Mouse (Mus musculus): ENCODE measurements around the gene Gm20388.

Gene Gm20388

GRCm38 (mm10) chr8:122845662-122846061 is 2935.0 kb downstream of the Gm20388 start:
- DNase-seq (ENCODE audit: low spot score in 2 of 2): no peak

DNA sequence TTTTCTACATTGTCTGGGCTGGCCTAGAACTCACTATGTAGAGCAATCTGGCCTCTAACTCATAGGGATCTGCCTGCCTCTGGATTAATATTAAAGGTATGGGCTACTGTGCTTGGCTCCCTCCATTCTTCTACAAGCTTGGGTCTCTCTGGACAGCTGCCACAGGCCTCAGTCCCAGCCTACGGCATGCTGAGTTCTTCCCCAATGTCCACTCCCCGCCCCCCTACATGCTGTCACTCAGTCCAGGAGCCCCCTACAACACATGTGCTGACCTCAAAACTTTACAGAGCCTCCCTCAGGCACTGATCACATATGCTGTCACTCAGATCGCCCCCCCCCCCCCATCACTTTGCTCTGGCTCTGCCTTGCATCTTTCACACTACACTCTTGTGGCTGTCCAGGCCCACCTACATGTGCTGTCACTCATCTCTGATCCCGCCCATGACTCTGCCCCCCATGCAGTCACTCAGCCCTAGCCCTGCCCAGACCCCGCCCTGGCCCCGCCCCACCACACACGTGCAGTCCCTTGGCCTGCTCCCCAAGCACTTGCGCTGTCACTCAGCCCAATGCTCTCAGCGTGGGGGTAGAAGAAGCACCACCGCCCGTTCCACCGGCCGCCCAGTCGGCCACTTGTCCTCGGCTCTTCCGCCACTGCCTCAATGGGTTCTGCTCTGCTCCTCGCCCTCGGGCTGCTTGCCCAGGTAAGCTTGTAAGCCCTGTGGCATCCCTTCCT is 2937.4 kb downstream of the Gm20388 start, which contains the start of gene Cdh15:
TSS of gene Cdh15 (plus strand) at position 138 of the 733 bp plus-strand sequence.
- DNase-seq (ENCODE audit: low spot score in 2 of 2): no peak

DNA sequence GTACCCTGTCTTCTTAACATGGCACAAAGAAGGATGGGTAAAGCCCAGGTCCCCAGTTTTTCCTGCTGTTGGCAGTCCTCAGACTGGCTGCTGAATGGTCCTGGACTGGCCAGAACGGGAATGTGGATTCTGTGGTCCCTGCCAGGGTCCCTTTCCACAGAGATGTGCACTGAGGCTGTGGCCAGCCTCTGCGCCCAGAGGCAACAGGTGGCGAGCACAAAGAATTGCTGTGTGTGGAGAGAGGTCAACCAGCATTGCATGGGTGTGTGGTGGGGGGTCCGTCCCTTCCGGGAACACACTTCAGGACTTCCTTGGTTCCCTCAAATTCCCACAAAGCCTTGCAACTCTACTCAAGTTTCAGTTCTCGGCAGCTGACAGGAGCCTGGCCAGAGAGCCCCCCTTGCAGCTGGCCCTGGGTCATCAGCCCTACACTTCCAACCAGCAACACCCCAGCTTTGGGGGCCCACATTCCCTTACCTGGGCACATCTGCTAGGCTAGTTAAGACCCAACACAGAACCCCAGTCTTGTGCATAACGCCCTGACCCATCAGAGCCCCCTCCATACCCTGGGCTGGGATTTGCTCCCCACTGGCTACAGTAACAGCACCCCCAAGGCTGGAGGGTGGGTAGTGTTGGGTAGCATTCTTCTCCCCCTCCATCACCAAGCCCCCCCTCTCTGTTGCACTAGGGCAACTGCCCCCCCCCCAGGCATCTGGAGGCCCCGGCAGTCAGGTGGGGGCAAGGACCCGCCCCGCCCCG is 2938.7 kb downstream of the Gm20388 start:
- no peak for DNase-seq (ENCODE audit: low spot score in 2 of 2)

DNA sequence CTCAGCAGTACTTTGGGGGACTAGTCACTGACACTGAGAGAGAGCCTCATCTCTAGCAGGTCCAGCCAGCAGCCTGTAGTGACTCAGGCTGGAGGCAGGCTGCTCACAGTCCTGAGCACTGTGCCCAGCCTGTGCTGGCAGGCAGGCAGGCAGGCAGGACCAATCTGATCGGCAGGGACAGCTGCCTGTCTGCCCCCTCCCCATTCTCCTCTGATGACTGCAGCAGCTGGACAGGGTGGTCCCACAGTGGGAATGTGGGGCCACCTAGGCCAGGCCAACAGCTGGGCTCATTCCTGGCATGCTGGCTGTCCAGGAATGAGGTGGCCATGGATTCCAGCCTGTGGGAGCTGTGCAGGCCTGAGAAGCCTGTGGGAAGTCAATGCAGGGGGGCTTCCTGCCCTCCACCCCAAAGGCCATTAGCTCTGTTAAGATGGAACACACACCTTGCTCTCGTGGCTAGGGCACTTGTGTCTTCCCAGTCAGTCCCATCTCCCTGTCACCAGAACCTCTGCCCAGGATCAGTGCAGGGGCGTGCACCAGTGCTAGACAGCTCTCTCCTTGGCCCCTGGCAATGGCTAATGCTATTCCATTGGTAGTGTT is 2940.1 kb downstream of the Gm20388 start:
- no peak for DNase-seq (ENCODE audit: low spot score in 2 of 2)

DNA sequence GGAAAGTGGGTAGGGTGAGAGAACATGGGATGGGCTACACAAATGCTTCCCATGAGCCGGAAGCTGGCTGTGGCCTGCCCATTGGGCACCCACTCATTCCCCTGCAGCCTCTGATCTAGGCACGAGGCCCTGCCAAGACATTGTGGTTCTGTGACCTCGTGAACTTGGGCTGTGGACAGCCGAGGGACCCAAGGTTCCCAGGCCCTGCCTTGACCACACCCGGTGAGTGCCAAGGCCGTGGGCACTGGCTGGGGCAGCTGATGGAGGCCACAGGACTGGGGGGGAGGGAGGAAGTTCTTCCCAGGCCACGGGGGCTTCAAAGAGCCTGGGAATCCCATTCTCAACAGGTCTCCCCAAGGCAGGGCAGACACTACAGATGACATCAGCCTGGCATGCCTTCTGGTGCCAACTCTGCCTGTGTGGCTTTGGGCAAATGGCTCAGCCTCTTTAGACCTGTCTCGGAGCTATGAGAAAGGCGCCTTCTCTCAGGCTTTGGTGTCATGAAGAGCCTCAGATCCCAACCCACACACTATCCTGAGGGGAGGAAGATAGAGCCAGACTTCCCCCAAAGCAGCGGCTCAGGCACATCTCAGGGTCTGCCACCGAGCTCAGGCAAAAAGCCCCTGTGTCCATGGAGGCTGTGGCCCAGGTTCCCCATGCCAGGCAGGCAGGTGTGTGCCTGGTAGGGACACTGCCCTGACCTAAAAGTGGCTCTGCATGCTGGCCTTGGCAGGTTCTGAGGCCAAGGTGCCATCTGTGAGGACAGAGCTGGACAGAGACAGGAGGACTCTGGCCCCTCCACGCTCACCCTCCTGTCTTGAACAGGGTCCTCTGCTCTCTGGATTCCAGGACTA is 2941.3 kb downstream of the Gm20388 start:
- DNase-seq (ENCODE audit: low spot score in 2 of 2): no peak

GRCm38 (mm10) chr8:122852546-122852905 is 2941.9 kb downstream of the Gm20388 start:
- no peak for DNase-seq (ENCODE audit: low spot score in 2 of 2)

DNA sequence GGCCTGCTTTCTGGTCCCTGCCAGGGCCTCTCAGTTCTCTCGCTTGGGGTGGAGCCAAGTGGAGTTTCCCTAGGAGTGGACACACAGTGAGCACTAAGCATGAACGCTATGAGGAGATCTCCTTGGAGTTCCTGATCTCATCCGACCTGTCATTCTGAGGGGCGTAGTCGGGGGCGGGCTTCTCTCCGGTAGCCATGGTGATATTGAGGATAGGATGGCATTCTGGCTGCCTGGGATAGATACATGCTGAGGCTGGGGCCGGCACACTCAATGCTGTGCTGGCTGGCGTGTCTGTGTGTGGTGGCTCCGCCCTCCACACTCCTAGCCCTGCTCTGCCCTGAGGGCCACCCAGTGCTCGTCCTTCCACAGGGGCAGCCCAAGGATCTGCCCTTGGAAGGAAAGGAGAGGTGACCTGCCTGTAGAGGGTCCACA is 2942.7 kb downstream of the Gm20388 start:
- DNase-seq (ENCODE audit: low spot score in 2 of 2): no peak

DNA sequence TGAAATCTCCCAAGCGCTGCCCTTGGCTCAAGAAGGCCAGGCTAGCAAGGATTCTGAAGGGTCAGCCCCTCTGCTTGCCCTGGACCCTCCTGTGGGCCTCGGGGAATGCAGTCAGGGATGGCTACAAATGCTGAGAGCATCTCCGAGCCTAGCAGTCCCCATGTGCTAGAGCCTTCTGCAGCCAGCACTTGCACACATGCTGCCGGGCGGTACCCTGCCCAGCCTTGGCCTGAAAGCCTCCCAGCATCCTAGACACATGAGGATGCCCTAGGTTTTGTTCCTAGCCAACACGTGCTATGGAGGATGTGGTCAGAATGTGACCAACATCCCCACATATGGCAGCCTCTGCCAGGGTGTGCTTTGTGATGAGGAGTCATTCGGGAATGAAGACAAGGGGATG is 2943.7 kb downstream of the Gm20388 start:
- no peak for DNase-seq (ENCODE audit: low spot score in 2 of 2)

DNA sequence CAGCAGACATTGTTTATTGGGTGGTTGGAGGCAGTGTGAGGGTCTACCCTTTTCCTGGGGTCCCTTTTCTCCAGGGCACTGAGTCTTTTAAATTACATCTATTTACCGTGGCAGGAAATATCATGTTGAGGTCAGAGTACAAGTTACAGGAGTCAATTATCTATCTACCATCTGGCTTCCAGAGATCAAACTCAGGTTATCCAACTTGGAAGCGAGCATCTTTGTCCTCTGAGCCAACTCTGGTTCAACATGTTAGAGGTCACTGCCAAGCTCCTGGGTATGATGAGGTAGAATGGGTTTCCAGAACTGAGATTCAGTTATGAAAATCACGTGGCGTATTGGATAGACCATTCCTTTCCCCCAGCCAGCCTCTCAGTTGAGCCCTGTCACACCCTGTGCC is 2944.5 kb downstream of the Gm20388 start:
- DNase-seq (ENCODE audit: low spot score in 2 of 2): no peak

DNA sequence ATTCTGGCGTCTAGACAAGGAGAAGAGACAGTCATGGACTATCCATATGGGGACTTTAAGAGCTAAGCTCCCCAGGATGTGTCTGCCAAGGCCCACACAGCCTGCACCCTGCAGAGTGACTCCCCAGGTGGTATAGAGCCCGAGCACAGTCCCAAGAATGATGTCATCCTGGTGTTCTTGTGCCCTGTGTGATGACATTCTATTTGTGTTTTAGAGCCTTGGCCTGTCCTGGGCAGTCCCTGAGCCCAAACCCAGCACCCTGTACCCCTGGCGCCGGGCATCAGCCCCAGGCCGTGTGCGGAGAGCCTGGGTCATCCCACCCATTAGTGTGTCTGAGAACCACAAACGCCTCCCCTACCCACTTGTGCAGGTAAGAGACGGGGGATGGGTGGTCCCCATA is 2945.6 kb downstream of the Gm20388 start:
- DNase-seq (ENCODE audit: low spot score in 2 of 2): no peak

GRCm38 (mm10) chr8:122859843-122860242 is 2949.2 kb downstream of the Gm20388 start:
- no peak for DNase-seq (ENCODE audit: low spot score in 2 of 2)

- DNase-seq (ENCODE audit: low spot score in 2 of 2): no peak
These were observed 2954.1 kb downstream of the Gm20388 start for GRCm38 (mm10) chr8:122864719-122865129.

DNA sequence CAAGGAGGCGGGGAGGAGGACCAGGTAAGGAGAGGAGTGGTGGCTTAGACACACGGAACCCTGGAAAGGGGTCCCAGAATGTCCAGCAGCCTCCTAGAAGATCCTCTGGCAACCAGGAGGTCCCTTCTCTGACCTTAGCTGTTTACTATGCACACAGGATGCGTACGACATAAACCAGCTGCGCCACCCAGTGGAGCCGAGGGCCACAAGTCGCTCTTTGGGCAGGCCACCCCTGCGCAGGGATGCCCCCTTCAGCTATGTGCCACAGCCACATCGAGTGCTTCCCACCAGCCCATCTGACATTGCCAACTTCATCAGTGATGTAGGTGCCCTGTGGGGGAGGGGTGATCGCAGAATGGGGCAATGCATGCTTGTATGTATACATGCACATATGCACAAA is 2954.8 kb downstream of the Gm20388 start:
- no peak for DNase-seq (ENCODE audit: low spot score in 2 of 2)

DNA sequence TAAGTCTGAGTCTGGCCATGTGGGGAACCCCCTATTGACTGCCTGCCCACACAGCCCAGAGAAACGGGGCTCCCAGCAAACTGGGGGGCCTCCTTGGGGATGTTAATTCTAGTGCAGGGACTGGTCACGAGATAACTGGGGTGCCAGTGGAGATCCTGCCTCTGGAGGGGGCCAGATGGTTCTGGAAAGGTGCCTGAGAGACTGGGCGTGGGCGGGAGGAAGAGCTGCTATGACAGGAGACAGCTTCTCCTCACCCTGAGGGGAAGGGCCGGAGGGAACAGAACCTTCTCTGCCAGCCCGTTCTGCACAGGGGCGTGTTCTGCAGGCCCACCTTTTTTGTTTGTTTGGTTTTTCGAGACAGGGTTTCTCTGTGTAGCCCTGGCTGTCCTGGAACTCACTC is 2955.6 kb downstream of the Gm20388 start:
- DNase-seq (ENCODE audit: low spot score in 2 of 2): no peak

- no peak for DNase-seq (ENCODE audit: low spot score in 2 of 2)
These were observed 2957.3 kb downstream of the Gm20388 start for GRCm38 (mm10) chr8:122867982-122868381.

DNA sequence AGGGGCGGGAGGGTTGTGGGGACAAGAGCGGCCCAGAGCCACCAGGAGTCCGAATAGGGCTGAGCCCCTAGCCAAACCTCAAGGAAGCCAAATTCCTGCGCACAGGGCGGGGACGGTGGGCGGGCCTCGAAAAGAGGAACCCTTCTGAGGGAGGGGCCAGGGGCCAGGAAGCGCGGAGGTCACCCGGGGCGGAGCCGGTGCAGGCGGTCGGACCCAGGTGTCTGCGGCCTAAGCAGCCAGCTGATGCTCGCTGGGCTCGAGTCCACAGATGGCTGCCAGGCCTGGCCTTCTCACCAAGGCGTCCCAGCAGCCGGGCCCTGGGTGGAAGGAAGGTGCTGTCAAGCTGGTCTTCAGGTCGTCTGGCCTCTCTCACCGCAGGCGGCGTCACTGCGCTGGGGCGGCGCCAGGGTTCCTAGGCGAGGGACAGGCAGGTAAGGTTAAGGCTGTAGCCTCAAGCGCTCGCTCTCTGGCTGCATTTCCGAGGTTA is 2959.8 kb downstream of the Gm20388 start:
- peak; percentile 25 to 34 for DNase-seq (ENCODE audit: low spot score in 2 of 2)

- DNase-seq (ENCODE audit: low spot score in 2 of 2): no peak
These were observed 2961.0 kb downstream of the Gm20388 start for GRCm38 (mm10) chr8:122871663-122872062.

GRCm38 (mm10) chr8:122873171-122873570 is 2962.5 kb downstream of the Gm20388 start:
- no peak for DNase-seq (ENCODE audit: low spot score in 2 of 2)

DNA sequence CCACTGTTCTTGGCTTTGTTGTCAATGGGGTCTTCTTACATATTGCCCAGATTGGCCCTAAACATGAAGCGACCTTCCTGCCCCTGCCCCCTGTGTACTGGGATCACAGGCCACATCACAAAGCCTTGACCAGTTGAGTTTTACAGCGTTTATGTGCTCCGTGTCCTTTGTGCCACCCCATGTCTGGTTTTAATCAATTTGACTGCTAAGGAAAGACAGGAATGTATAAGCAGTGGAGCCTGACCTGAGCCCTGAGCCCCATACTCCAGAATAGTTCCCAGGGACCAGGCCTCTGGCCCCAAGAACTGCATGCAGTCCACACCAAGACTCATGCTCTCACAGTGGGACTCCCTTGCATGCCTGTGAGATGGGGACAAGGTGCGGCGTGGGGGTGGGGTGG is 2964.5 kb downstream of the Gm20388 start:
- DNase-seq (ENCODE audit: low spot score in 2 of 2): no peak

DNA sequence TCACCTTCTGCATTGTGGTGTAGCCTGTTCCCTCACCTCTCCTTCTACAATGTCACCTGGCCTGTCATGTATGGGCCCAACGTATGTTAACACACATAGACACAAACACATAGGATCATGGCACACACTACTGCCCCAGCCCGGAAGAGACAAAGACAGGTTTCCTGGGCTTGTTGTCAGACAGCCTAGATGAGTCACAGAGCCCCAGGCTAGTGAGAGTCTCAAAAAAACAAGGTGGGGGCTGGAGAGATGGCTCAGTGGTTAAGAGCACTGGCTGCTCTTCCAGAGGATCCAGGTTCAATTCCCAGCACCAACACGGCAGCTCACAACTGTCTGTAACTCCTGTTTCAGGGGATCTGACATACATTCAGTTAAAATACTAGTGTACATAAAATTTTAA is 2967.6 kb downstream of the Gm20388 start:
- DNase-seq (ENCODE audit: low spot score in 2 of 2): no peak

- no peak for DNase-seq (ENCODE audit: low spot score in 2 of 2)
These were observed 2969.7 kb downstream of the Gm20388 start for GRCm38 (mm10) chr8:122880302-122880701.

- DNase-seq (ENCODE audit: low spot score in 2 of 2): no peak
These were observed 2973.0 kb downstream of the Gm20388 start for GRCm38 (mm10) chr8:122883671-122884070.

All from urinary bladder, adult 18-20 months (tissue).